Mouse (Mus musculus) MEL (cell line): ENCODE results near the gene Efna2. TPM values are rescaled to one million over a fixed set of nuclear protein-coding genes. Genes with fewer than 3 reads are reported as not detected.

ENCODE experiments used
- DNase-seq: peaks from one replicate; pipeline ENCODE4 v3.0.0; 2011; ENCODE audit warnings: low read depth, low spot score
- H3K27ac ChIP-seq: 2 replicates; pipeline ENCODE4 v1.5.1; 2012; ENCODE audit warnings: low read depth, mild to moderate bottlenecking, control low read depth, low read length, moderate library complexity; ENCODE audit not compliant: control insufficient read depth
- H3K27me3 ChIP-seq, 2 experiments: fragments of 150-350 bp in 1 of 2; sonication (generic) in 1 of 2; 2 replicates each; pipeline ENCODE4 v1.6.1; 2012; ENCODE audit warnings: low read length in 2 of 2, mild to moderate bottlenecking in 2 of 2, improper control_type of control experiment in 1 of 2, moderate library complexity in 1 of 2; ENCODE audit not compliant: insufficient read depth in 2 of 2, control insufficient read depth in 1 of 2
- H3K36me3 ChIP-seq, 2 experiments: 2 replicates each; pipeline ENCODE4 v1.6.1; 2012 to 2014; ENCODE audit warnings: low read length in 2 of 2, improper control_type of control experiment in 1 of 2, inconsistent platforms in 1 of 2, mild to moderate bottlenecking in 1 of 2; ENCODE audit not compliant: insufficient read depth in 2 of 2, control insufficient read depth in 1 of 2
- H3K4me1 ChIP-seq, 2 experiments: fragments of 150-350 bp in 1 of 2; sonication (generic) in 1 of 2; 2 replicates each; pipeline ENCODE4 v1.6.1; 2012; ENCODE audit warnings: low read length in 2 of 2, improper control_type of control experiment in 1 of 2, mild to moderate bottlenecking in 1 of 2; ENCODE audit not compliant: insufficient read depth in 2 of 2, control insufficient read depth in 1 of 2
- H3K4me3 ChIP-seq, 2 experiments: fragments of 150-350 bp in 1 of 2; sonication (generic) in 1 of 2; 2 replicates each; pipeline ENCODE4 v1.5.1; 2012; ENCODE audit warnings: low read depth in 2 of 2, low read length in 2 of 2, mild to moderate bottlenecking in 2 of 2, moderate library complexity in 2 of 2, control low read depth in 1 of 2, improper control_type of control experiment in 1 of 2; ENCODE audit not compliant: control insufficient read depth in 1 of 2, insufficient read depth in 1 of 2
- H3K79me2 ChIP-seq: 2 replicates; pipeline ENCODE4 v1.6.1; 2012; ENCODE audit warnings: mild to moderate bottlenecking, low read length, moderate library complexity; ENCODE audit not compliant: control insufficient read depth, poor library complexity, insufficient read depth
- H3K9ac ChIP-seq: 2 replicates; pipeline ENCODE4 v1.6.1; 2012; ENCODE audit warnings: low read depth, mild to moderate bottlenecking, control low read depth, low read length, moderate library complexity; ENCODE audit not compliant: control insufficient read depth, poor library complexity, severe bottlenecking
- H3K9me3 ChIP-seq: fragments of 150-350 bp; sonication (generic); replicated peaks from 2 replicates; pipeline ENCODE4 v1.6.1; 2012; ENCODE audit warnings: mild to moderate bottlenecking, low read length, improper control_type of control experiment, moderate library complexity; ENCODE audit not compliant: insufficient read depth
- BHLHE40 ChIP-seq: IDR thresholded peaks from 2 replicates; pipeline ENCODE4 v1.6.1; 2012; ENCODE audit warnings: low read depth, mild to moderate bottlenecking, inconsistent platforms, low read length, improper control_type of control experiment, borderline replicate concordance
- CHD1 ChIP-seq: IDR thresholded peaks from 2 replicates; pipeline ENCODE4 v1.6.1; 2012; ENCODE audit warnings: low read depth, mild to moderate bottlenecking, inconsistent platforms, low read length, improper control_type of control experiment
- CHD2 ChIP-seq: IDR thresholded peaks from 2 replicates; pipeline ENCODE4 v1.6.1; 2011; ENCODE audit warnings: low read length, improper control_type of control experiment
- CTCF ChIP-seq, 3 experiments: IDR thresholded peaks in 2 of 3; conservative IDR thresholded peaks in 1 of 3; 2 replicates each; pipeline ENCODE4 v1.5.1; 2011 to 2012; ENCODE audit warnings: low read length in 3 of 3, low read depth in 2 of 3, mild to moderate bottlenecking in 2 of 3, improper control_type of control experiment in 1 of 3, inconsistent platforms in 1 of 3, mixed read lengths in 1 of 3, moderate library complexity in 1 of 3; ENCODE audit not compliant: control insufficient read depth in 1 of 3, insufficient read depth in 1 of 3, poor library complexity in 1 of 3, severe bottlenecking in 1 of 3
- ELF1 ChIP-seq: IDR thresholded peaks from 2 replicates; pipeline ENCODE4 v1.6.1; 2014; ENCODE audit warnings: low read depth, mild to moderate bottlenecking, inconsistent platforms, low read length, improper control_type of control experiment, moderate library complexity
- EP300 ChIP-seq, 2 experiments: IDR thresholded peaks; 2 replicates each; pipeline ENCODE4 v1.6.1; 2011; ENCODE audit warnings: improper control_type of control experiment in 2 of 2, low read length in 2 of 2, low read depth in 1 of 2, mild to moderate bottlenecking in 1 of 2
- ETS1 ChIP-seq: IDR thresholded peaks from 2 replicates; pipeline ENCODE4 v1.6.1; 2012; ENCODE audit warnings: low read depth, mild to moderate bottlenecking, inconsistent platforms, low read length, improper control_type of control experiment, moderate library complexity
- GABPA ChIP-seq: IDR thresholded peaks from 2 replicates; pipeline ENCODE4 v1.6.1; 2012; ENCODE audit warnings: low read depth, mild to moderate bottlenecking, inconsistent platforms, low read length, improper control_type of control experiment, moderate library complexity
- GATA1 ChIP-seq: IDR thresholded peaks from 2 replicates; pipeline ENCODE4 v1.6.1; 2011; ENCODE audit warnings: low read depth, low read length, improper control_type of control experiment
- HCFC1 ChIP-seq: IDR thresholded peaks from 2 replicates; pipeline ENCODE4 v1.6.1; 2012; ENCODE audit warnings: low read depth, mild to moderate bottlenecking, inconsistent platforms, low read length, improper control_type of control experiment, moderate library complexity
- JUND ChIP-seq: IDR thresholded peaks from 2 replicates; pipeline ENCODE4 v1.6.1; 2011; ENCODE audit warnings: low read depth, mild to moderate bottlenecking, improper control_type of control experiment, low read length
- KAT2A ChIP-seq: conservative IDR thresholded peaks from 2 replicates; pipeline ENCODE4 v1.6.1; 2012; ENCODE audit warnings: low read depth, low read length, improper control_type of control experiment, inconsistent platforms
- MAFK ChIP-seq: IDR thresholded peaks from 2 replicates; pipeline ENCODE4 v1.6.1; 2011; ENCODE audit warnings: low read depth, mild to moderate bottlenecking, low read length, improper control_type of control experiment, borderline replicate concordance
- MAX ChIP-seq: IDR thresholded peaks from 2 replicates; pipeline ENCODE4 v1.6.1; 2011; ENCODE audit warnings: low read length, improper control_type of control experiment
- MAZ ChIP-seq: IDR thresholded peaks from 2 replicates; pipeline ENCODE4 v1.6.1; 2012; ENCODE audit warnings: low read depth, mild to moderate bottlenecking, inconsistent platforms, low read length, improper control_type of control experiment
- MEF2A ChIP-seq: IDR thresholded peaks from 2 replicates; pipeline ENCODE4 v1.6.1; 2014; ENCODE audit warnings: low read depth, mild to moderate bottlenecking, inconsistent platforms, low read length, improper control_type of control experiment; ENCODE audit not compliant: poor library complexity, insufficient replicate concordance, severe bottlenecking; ENCODE audit errors: extremely low read depth
- MXI1 ChIP-seq: IDR thresholded peaks from 2 replicates; pipeline ENCODE4 v1.6.1; 2011; ENCODE audit warnings: mild to moderate bottlenecking, low read depth, low read length, improper control_type of control experiment
- MYC ChIP-seq: IDR thresholded peaks from 2 replicates; pipeline ENCODE4 v1.6.1; 2011; ENCODE audit warnings: low read depth, mild to moderate bottlenecking, low read length, improper control_type of control experiment, moderate library complexity
- NELFE ChIP-seq: IDR thresholded peaks from 2 replicates; pipeline ENCODE4 v1.6.1; 2011; ENCODE audit warnings: low read depth, low read length, improper control_type of control experiment
- NRF1 ChIP-seq: IDR thresholded peaks from 2 replicates; pipeline ENCODE4 v1.6.1; 2014; ENCODE audit warnings: low read depth, mild to moderate bottlenecking, inconsistent platforms, low read length, improper control_type of control experiment, moderate library complexity; ENCODE audit not compliant: poor library complexity, insufficient read depth, severe bottlenecking
- POLR2AphosphoS2 ChIP-seq: IDR thresholded peaks from 2 replicates; pipeline ENCODE4 v1.6.1; 2011; ENCODE audit warnings: low read length, improper control_type of control experiment
- POLR2AphosphoS5 ChIP-seq: IDR thresholded peaks from 2 replicates; pipeline ENCODE4 v1.6.1; 2012; ENCODE audit warnings: low read depth, borderline replicate concordance, mild to moderate bottlenecking, inconsistent platforms, low read length, moderate library complexity, mixed read lengths
- RAD21 ChIP-seq: IDR thresholded peaks from 2 replicates; pipeline ENCODE4 v1.6.1; 2011; ENCODE audit warnings: mild to moderate bottlenecking, low read depth, low read length, improper control_type of control experiment
- RCOR1 ChIP-seq: IDR thresholded peaks from 2 replicates; pipeline ENCODE4 v1.6.1; 2012; ENCODE audit warnings: low read depth, mild to moderate bottlenecking, inconsistent platforms, low read length, improper control_type of control experiment
- SIN3A ChIP-seq: IDR thresholded peaks from 2 replicates; pipeline ENCODE4 v1.6.1; 2012; ENCODE audit warnings: low read length, improper control_type of control experiment, inconsistent platforms
- SMC3 ChIP-seq: IDR thresholded peaks from 2 replicates; pipeline ENCODE4 v1.6.1; 2011; ENCODE audit warnings: low read depth, low read length, improper control_type of control experiment
- TAL1 ChIP-seq: IDR thresholded peaks from 2 replicates; pipeline ENCODE4 v1.6.1; 2012; ENCODE audit warnings: mild to moderate bottlenecking, inconsistent platforms, low read length, moderate library complexity, mixed read lengths
- TBP ChIP-seq: IDR thresholded peaks from 2 replicates; pipeline ENCODE4 v1.8.0; 2011; ENCODE audit warnings: low read depth, low read length, improper control_type of control experiment
- UBTF ChIP-seq: IDR thresholded peaks from 2 replicates; pipeline ENCODE4 v1.6.1; 2012; ENCODE audit warnings: low read depth, mild to moderate bottlenecking, inconsistent platforms, low read length, improper control_type of control experiment, moderate library complexity, borderline replicate concordance; ENCODE audit not compliant: insufficient read depth
- USF1 ChIP-seq: IDR thresholded peaks from 2 replicates; pipeline ENCODE4 v1.6.1; 2014; ENCODE audit warnings: low read depth, mild to moderate bottlenecking, inconsistent platforms, low read length, improper control_type of control experiment, moderate library complexity
- USF2 ChIP-seq, 2 experiments: IDR thresholded peaks; 2 replicates each; pipeline ENCODE4 v1.6.1; 2011 to 2012; ENCODE audit warnings: improper control_type of control experiment in 2 of 2, low read length in 2 of 2, borderline replicate concordance in 1 of 2, inconsistent platforms in 1 of 2, low read depth in 1 of 2, mild to moderate bottlenecking in 1 of 2; ENCODE audit not compliant: insufficient read depth in 1 of 2
- ZC3H11A ChIP-seq: IDR thresholded peaks from 2 replicates; pipeline ENCODE4 v1.6.1; 2012; ENCODE audit warnings: low read depth, mild to moderate bottlenecking, inconsistent platforms, low read length, improper control_type of control experiment
- ZKSCAN1 ChIP-seq: IDR thresholded peaks from 2 replicates; pipeline ENCODE4 v1.6.1; 2012; ENCODE audit warnings: low read depth, mild to moderate bottlenecking, inconsistent platforms, low read length, improper control_type of control experiment, moderate library complexity
- ZMIZ1 ChIP-seq: IDR thresholded peaks from 2 replicates; pipeline ENCODE4 v1.6.1; 2012; ENCODE audit warnings: low read depth, mild to moderate bottlenecking, inconsistent platforms, low read length, improper control_type of control experiment, moderate library complexity
- ZNF384 ChIP-seq: IDR thresholded peaks from 2 replicates; pipeline ENCODE4 v1.6.1; 2012; ENCODE audit warnings: low read depth, mild to moderate bottlenecking, inconsistent platforms, low read length, improper control_type of control experiment
- polyA plus RNA-seq, 2 experiments: library from polyadenylated mRNA; stranded (reverse) in 1 of 2; unstranded in 1 of 2; fragments of >175 nt in 1 of 2; fragments of >200 nt in 1 of 2; gene quantifications; 2 replicates each; pipeline versions ENCODE4 v1.2.1 to v1.2.4; 2012; ENCODE audit warnings: low replicate concordance in 2 of 2, low read depth in 1 of 2; ENCODE audit not compliant: insufficient read length in 2 of 2, insufficient read depth in 1 of 2, missing spikeins in 1 of 2
- total RNA-seq: library from RNA; depleted of rRNA; stranded (reverse); fragments of 300-350 nt; gene quantifications from 2 replicates; pipeline ENCODE4 v1.2.3, GENCODE M21; 2012

Gene Efna2
- total and polyA plus RNA-seq, 3 experiments = 0.12 to 2.8 TPM; not detected in 1

DNA sequence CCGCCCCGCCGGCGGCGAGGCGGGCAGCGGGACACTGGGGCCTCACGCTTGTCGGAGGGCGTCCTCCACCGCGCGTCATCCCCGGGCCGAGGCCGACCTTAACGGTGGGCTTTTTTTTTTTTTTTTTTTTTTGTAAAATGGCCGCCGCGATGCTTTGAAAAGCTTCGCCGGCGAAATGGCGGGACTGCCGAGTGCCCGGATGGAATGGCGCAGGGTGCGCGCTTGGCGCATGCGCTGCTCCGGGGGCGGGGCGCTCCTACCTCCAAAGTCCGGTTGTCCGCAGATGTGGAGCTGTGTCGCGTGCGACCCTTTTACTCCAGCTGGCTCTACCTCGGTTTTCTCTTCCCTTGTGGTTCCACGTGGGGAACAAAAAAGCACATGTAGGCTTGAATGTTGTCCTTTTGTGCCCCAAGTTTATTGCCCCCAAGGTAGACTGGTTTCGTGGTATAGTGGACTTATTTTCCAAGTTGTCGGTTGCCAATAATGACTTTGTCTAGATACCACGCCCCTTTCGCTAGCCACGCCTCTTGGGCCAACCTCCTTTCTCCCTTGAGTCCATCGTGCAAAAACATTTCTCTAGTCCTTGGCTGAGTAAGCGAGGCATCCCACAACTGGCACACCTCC is 11.1 kb upstream of the Efna2 start:
- no peaks in the 10 kb centered on the region for H3K27me3 ChIP-seq
- H3K27ac ChIP-seq = peak overlapping the region; percentile 90
- peaks cover 0 to 13% of the 10 kb centered on the region in 2 experiments; a peak in 2 of 4 replicates for H3K36me3 ChIP-seq
- peak; percentile 95 for DNase-seq
- peak overlapping the region; percentile 67 to 84 for H3K4me3 ChIP-seq
- peaks cover 10% of the 10 kb centered on the region; the same call in 1 of the 2 replicates for H3K79me2 ChIP-seq
- peaks cover 4 to 25% of the 10 kb centered on the region in 2 experiments; a peak in 3 of 4 replicates for H3K4me1 ChIP-seq
- no peaks in the 10 kb centered on the region for H3K9me3 ChIP-seq
- peak overlapping the region; percentile 92 for H3K9ac ChIP-seq
- TF ChIP-seq RCOR1 (no peak), RAD21 (no peak), ZC3H11A (peak; percentile 51; the same call in 1 of the 2 replicates), KAT2A (no peak; the same call in 1 of the 2 replicates), CHD2 (no peak), TBP (no peak), ETS1 (no peak), CHD1 (no peak), ZNF384 (peak; percentile 89), MXI1 (peak; percentile 92), UBTF (no peak), MAX (peak; percentile 82), CTCF (IDR thresholded peaks at IDR 0.05 in 2 of 3, conservative IDR thresholded peaks at IDR 0.05 in 1 of 3; ENCODE audit: control insufficient read depth in 1 of 3, insufficient read depth in 1 of 3, low read depth in 2 of 3, low read length in 3 of 3, poor library complexity in 1 of 3, severe bottlenecking in 1 of 3) (no peak), ZMIZ1 (no peak; the same call in 1 of the 2 replicates), MAZ (peak; percentile 14; the same call in 1 of the 2 replicates), USF1 (no peak), NELFE (no peak), USF2 (IDR thresholded peaks at IDR 0.05; ENCODE audit: borderline replicate concordance in 1 of 2, insufficient read depth in 1 of 2, low read depth in 1 of 2, low read length in 2 of 2) (no peak), TAL1 (no peak), ZKSCAN1 (no peak), POLR2AphosphoS5 (peak; percentile 13; the same call in 1 of the 2 replicates), ELF1 (0 out of 2 replicates have a peak, but pooled peaks have one; percentile 4), GABPA (no peak), NRF1 (peak; percentile 90), EP300 (IDR thresholded peaks at IDR 0.05; ENCODE audit: low read depth in 1 of 2, low read length in 2 of 2) (0 out of 4 replicates have a peak, but pooled peaks of 1 of the 2 experiments have one; percentile 19), MAFK (no peak), MYC (peak; percentile 76; the same call in 1 of the 2 replicates), BHLHE40 (peak; percentile 33; the same call in 1 of the 2 replicates), SIN3A (peak; percentile 84), SMC3 (no peak), MEF2A (no peak), HCFC1 (peak; percentile 70), GATA1 (no peak), POLR2AphosphoS2 (0 out of 2 replicates have a peak, but pooled peaks have one; percentile 48), JUND (no peak)
